Mouse (Mus musculus): Measurements from ENCODE around the gene Arhgef3.

DNA sequence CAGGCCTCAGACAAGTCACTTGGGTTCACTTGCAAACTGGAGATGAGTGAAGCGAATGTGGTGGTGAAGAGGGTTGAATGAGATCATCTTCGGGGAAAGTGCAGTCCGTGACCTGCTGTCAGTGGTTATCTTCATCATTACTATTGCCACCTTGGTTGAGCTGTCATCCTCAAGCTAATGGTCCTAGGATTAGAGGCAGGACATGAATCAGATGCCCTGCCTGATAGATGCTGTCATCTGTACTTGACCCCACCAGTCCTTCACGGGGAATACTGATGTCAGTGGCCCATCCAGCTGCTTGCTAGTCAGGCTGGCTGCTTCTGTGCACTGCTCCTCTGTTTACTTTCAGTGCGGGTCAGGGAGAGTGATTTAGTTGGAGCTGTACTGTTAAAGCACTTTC is 53.7 kb downstream of the Arhgef3 start:
- TF ChIP-seq POLR2A (IDR thresholded peaks at IDR 0.05; ENCODE audit: low read depth, low read length) = no peak
- no peak for TF ChIP-seq CTCF (conservative IDR thresholded peaks at IDR 0.05; ENCODE audit: insufficient read depth, insufficient read length, low read depth, low read length)
